Mouse (Mus musculus) intestine, postnatal 0 days (tissue): ENCODE data around the gene Hecw1. TPM values are rescaled to one million over a fixed set of nuclear protein-coding genes. Genes with fewer than 3 reads are reported as not detected.

Source experiments
- ATAC-seq: fragments of 200-750 bp; cut with Nextera tagmentation; 2 replicates; pipeline ENCODE4 v1.8.0; 2017; ENCODE audit warnings: mild to moderate bottlenecking, moderate TSS enrichment, moderate library complexity
- H3K27ac ChIP-seq: fragments of 300-500 bp; sonication (generic); 2 replicates; pipeline ENCODE4 v1.5.1; 2014; ENCODE audit warnings: mild to moderate bottlenecking, low read depth, low read length, moderate library complexity
- H3K27me3 ChIP-seq: fragments of 300-500 bp; sonication (generic); replicated peaks from 2 replicates; pipeline ENCODE4 v1.6.1; 2014; ENCODE audit warnings: low read length, mixed read lengths; ENCODE audit not compliant: control insufficient read depth, insufficient read depth
- H3K36me3 ChIP-seq: fragments of 300-500 bp; sonication (generic); 2 replicates; pipeline ENCODE4 v1.6.1; 2014; ENCODE audit warnings: mild to moderate bottlenecking, moderate library complexity; ENCODE audit not compliant: control insufficient read depth, insufficient read depth
- H3K4me1 ChIP-seq: fragments of 300-500 bp; sonication (generic); replicated peaks from 2 replicates; pipeline ENCODE4 v1.6.1; 2014; ENCODE audit warnings: antibody characterized with exemption, low read length, mixed read lengths; ENCODE audit not compliant: control insufficient read depth, insufficient read depth
- H3K4me2 ChIP-seq: fragments of 300-500 bp; sonication (generic); replicated peaks from 2 replicates; pipeline ENCODE4 v1.6.1; 2014; ENCODE audit warnings: low read depth, mild to moderate bottlenecking, moderate library complexity
- H3K4me3 ChIP-seq: fragments of 300-500 bp; sonication (generic); 2 replicates; pipeline ENCODE4 v1.5.1; 2014; ENCODE audit warnings: low read depth, low read length
- H3K9ac ChIP-seq: fragments of 300-500 bp; sonication (generic); 2 replicates; pipeline ENCODE4 v1.6.1; 2014; ENCODE audit warnings: mild to moderate bottlenecking, low read depth, low read length
- H3K9me3 ChIP-seq: fragments of 300-500 bp; sonication (generic); 2 replicates; pipeline ENCODE4 v1.6.1; 2016; ENCODE audit warnings: mixed run types; ENCODE audit not compliant: control insufficient read depth
- CTCF ChIP-seq: sonication (generic); IDR thresholded peaks from 2 replicates; pipeline ENCODE4 v1.5.1; 2016; ENCODE audit warnings: low read depth, mild to moderate bottlenecking, control low read depth, antibody characterized with exemption, moderate library complexity
- WGBS: fragments of 180-500 bp; shearing (Covaris S2); extraction: QIAGEN DNeasy Blood & Tissue Kit; methylation state at CpG from one replicate; pipeline ENCODE4 v1.1.7; 2014; 5-methylcytosine and 5-hydroxymethylcytosine counted together
- polyA plus RNA-seq: library from polyadenylated mRNA; unstranded; fragments of >200 nt; fragmentation: Nextera tagmentation; extraction: Ambion mirVana; gene quantifications from 2 replicates; pipeline ENCODE4 v1.2.1, GENCODE M21; 2015

The Hecw1 gene
- polyA plus RNA-seq, 1 experiment from 2014 or later: 0.14 TPM

GRCm38 (mm10) chr13:14519605-14520004 is 3.4 kb downstream of the Hecw1 start:
- no peaks in the 10 kb centered on the region for H3K36me3 ChIP-seq
- ATAC-seq: no peak
- WGBS: 66% methylated on average over 3 of the region's 3 CpGs

GRCm38 (mm10) chr13:14517478-14517877 is 5.5 kb downstream of the Hecw1 start:
- no peaks in the 10 kb centered on the region for H3K9me3 ChIP-seq
- no peak for TF ChIP-seq CTCF
- 87% methylated on average over 3 of the region's 3 CpGs for WGBS
- no peaks in the 10 kb centered on the region for H3K4me1 ChIP-seq
- no peak overlapping the region for H3K9ac ChIP-seq
- ATAC-seq: no peak
- H3K36me3 ChIP-seq: no peaks in the 10 kb centered on the region
- no peak overlapping the region for H3K4me2 ChIP-seq
- peaks cover 12% of the 10 kb centered on the region; the same call in 1 of the 2 replicates for H3K27me3 ChIP-seq
- H3K27ac ChIP-seq: no peak overlapping the region
- no peak overlapping the region for H3K4me3 ChIP-seq

More at GRCm38 (mm10) chr13:14519605-14520004, 3.4 kb downstream of the Hecw1 start:
- no peak for TF ChIP-seq CTCF
- Histone ChIP-seq H3K27ac (no peak overlapping the region), H3K4me3 (no peak overlapping the region), H3K4me1 (no peaks in the 10 kb centered on the region), H3K27me3 (peaks cover 21% of the 10 kb centered on the region; the same call in 1 of the 2 replicates), H3K9me3 (no peaks in the 10 kb centered on the region), H3K4me2 (no peak overlapping the region), H3K9ac (no peak overlapping the region)

- Histone ChIP-seq H3K36me3 (no peaks in the 10 kb centered on the region), H3K9me3 (no peaks in the 10 kb centered on the region), H3K27ac (no peak overlapping the region), H3K9ac (no peak overlapping the region), H3K4me2 (no peak overlapping the region), H3K4me3 (no peak overlapping the region), H3K4me1 (no peaks in the 10 kb centered on the region), H3K27me3 (no peaks in the 10 kb centered on the region)
- no peak for ATAC-seq
- no peak for TF ChIP-seq CTCF
- 79% methylated on average over 2 of the region's 2 CpGs for WGBS
These were observed 7.9 kb downstream of the Hecw1 start for GRCm38 (mm10) chr13:14515106-14515505.

- Histone ChIP-seq H3K4me1 (no peaks in the 10 kb centered on the region), H3K9me3 (no peaks in the 10 kb centered on the region), H3K4me2 (no peak overlapping the region), H3K27me3 (no peaks in the 10 kb centered on the region), H3K36me3 (no peaks in the 10 kb centered on the region), H3K9ac (no peak overlapping the region), H3K27ac (no peak overlapping the region), H3K4me3 (no peak overlapping the region)
- no peak for TF ChIP-seq CTCF
- no peak for ATAC-seq
These were observed 9.1 kb downstream of the Hecw1 start for GRCm38 (mm10) chr13:14513934-14514333.

GRCm38 (mm10) chr13:14506765-14507164 is 16.3 kb downstream of the Hecw1 start:
- Histone ChIP-seq H3K9ac (no peak overlapping the region), H3K4me2 (no peak overlapping the region), H3K27ac (no peak overlapping the region), H3K4me1 (no peaks in the 10 kb centered on the region), H3K27me3 (no peaks in the 10 kb centered on the region), H3K9me3 (no peaks in the 10 kb centered on the region), H3K36me3 (no peaks in the 10 kb centered on the region), H3K4me3 (no peak overlapping the region)
- ATAC-seq: no peak
- TF ChIP-seq CTCF: no peak
- 90% methylated on average over 5 of the region's 5 CpGs for WGBS

GRCm38 (mm10) chr13:14500251-14500650 is 22.8 kb downstream of the Hecw1 start:
- no peak for TF ChIP-seq CTCF
- no peaks in the 10 kb centered on the region for H3K9me3 ChIP-seq
- no peaks in the 10 kb centered on the region for H3K4me1 ChIP-seq
- WGBS: 63% methylated on average over 1 of the region's 1 CpGs
- H3K4me3 ChIP-seq: no peak overlapping the region
- ATAC-seq: no peak
- no peak overlapping the region for H3K27ac ChIP-seq
- H3K9ac ChIP-seq: no peak overlapping the region
- H3K27me3 ChIP-seq: no peaks in the 10 kb centered on the region
- no peaks in the 10 kb centered on the region for H3K36me3 ChIP-seq
- H3K4me2 ChIP-seq: no peak overlapping the region

- no peak overlapping the region for H3K9ac ChIP-seq
- TF ChIP-seq CTCF: no peak
- H3K36me3 ChIP-seq: no peaks in the 10 kb centered on the region
- no peaks in the 10 kb centered on the region for H3K4me1 ChIP-seq
- H3K27ac ChIP-seq: no peak overlapping the region
- no peak overlapping the region for H3K4me3 ChIP-seq
- no peaks in the 10 kb centered on the region for H3K9me3 ChIP-seq
- no peaks in the 10 kb centered on the region for H3K27me3 ChIP-seq
- ATAC-seq: no peak
- WGBS: 85% methylated on average over 8 of the region's 8 CpGs
- H3K4me2 ChIP-seq: no peak overlapping the region
These were observed 24.2 kb downstream of the Hecw1 start for GRCm38 (mm10) chr13:14498780-14499179.
